Mouse (Mus musculus) C2C12 (cell line): ENCODE results near the gene Tex19.1. TPM values are rescaled to one million over a fixed set of nuclear protein-coding genes. Genes with fewer than 3 reads are reported as not detected.
A peak's percentile ranks its signal among the peaks of the same experiment; 100 is the strongest.

Experiments
- H3K27me3 ChIP-seq: one replicate; pipeline ENCODE4 v1.6.1; 2011; ENCODE audit not compliant: control insufficient read depth, insufficient read depth, insufficient read length
- H3K36me3 ChIP-seq: one replicate; pipeline ENCODE4 v1.6.1; 2011; ENCODE audit not compliant: control insufficient read depth, insufficient read depth
- H3K4me3 ChIP-seq: one replicate; pipeline ENCODE4 v1.5.1; 2011; ENCODE audit warnings: mild to moderate bottlenecking, control low read depth; ENCODE audit not compliant: poor library complexity, insufficient read depth, severe bottlenecking
- H3K79me2 ChIP-seq: one replicate; pipeline ENCODE4 v1.6.1; 2011; ENCODE audit not compliant: control insufficient read depth, insufficient read depth
- H3K79me3 ChIP-seq: one replicate; pipeline ENCODE4 v1.6.1; 2011; ENCODE audit warnings: low read depth, control low read depth
- H3ac ChIP-seq: one replicate; pipeline ENCODE3; 2011; ENCODE audit warnings: low read depth; ENCODE audit not compliant: control insufficient read depth, insufficient read length
- CEBPB ChIP-seq: IDR thresholded peaks from one replicate; pipeline ENCODE4 v1.6.1; 2011; ENCODE audit warnings: low read depth, mild to moderate bottlenecking, control low read depth, moderate library complexity
- CTCF ChIP-seq: IDR thresholded peaks from one replicate; pipeline ENCODE4 v1.5.1; 2011; ENCODE audit not compliant: control insufficient read depth, insufficient read depth, insufficient read length
- FOSL1 ChIP-seq: IDR thresholded peaks from one replicate; pipeline ENCODE4 v1.8.0; 2011; ENCODE audit warnings: mild to moderate bottlenecking, low read length; ENCODE audit not compliant: poor library complexity, insufficient read depth, severe bottlenecking
- MAX ChIP-seq: IDR thresholded peaks from one replicate; pipeline ENCODE4 v1.6.1; 2011; ENCODE audit warnings: mild to moderate bottlenecking, control low read depth
- MYOD1 ChIP-seq: IDR thresholded peaks from one replicate; pipeline ENCODE4 v1.6.1; 2011; ENCODE audit warnings: low read depth; ENCODE audit not compliant: control insufficient read depth, insufficient read length
- MYOG ChIP-seq: IDR thresholded peaks from one replicate; pipeline ENCODE4 v1.6.1; 2011; ENCODE audit not compliant: control insufficient read depth, insufficient read length; ENCODE audit errors: extremely low read depth
- USF1 ChIP-seq: IDR thresholded peaks from one replicate; pipeline ENCODE4 v1.6.1; 2011; ENCODE audit warnings: low read depth, mild to moderate bottlenecking, control low read depth, moderate library complexity
- polyA plus RNA-seq: library from polyadenylated mRNA; unstranded; fragments of >200 nt; fragmentation: generic; extraction: Trizol; gene quantifications from one replicate; pipeline ENCODE4 v1.2.1, GENCODE M21; 2012; ENCODE audit warnings: missing spikeins

Gene Tex19.1
- polyA plus RNA-seq, 1 experiment = 0.02 TPM

DNA sequence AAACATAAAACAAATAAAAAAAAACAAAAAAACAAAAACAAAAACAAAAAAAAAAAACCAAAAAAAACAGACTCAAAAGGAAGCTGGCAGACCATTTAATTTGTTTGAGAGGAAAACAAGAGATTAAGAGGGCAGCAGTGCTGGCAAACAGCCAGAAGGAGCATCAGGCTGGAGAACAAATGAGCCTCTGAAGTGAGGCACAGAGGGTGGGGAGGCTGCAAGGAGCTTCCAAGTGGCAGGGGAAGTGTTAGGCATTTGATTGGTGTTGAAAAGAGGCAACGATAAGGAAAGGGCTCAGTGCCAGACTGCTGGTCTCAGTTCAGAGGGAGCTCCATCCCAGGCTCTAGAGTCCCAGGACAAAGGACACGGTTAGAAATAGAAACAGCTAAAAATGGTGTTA is 36.0 kb upstream of the Tex19.1 start:
- H3ac ChIP-seq = no peak overlapping the region
- H3K27me3 ChIP-seq = no peaks in the 10 kb centered on the region
- TF ChIP-seq CEBPB (no peak), USF1 (no peak), MYOD1 (no peak), CTCF (no peak), MYOG (no peak), FOSL1 (no peak), MAX (no peak)
- H3K79me3 ChIP-seq = no peaks in the 10 kb centered on the region
- no peaks in the 10 kb centered on the region for H3K79me2 ChIP-seq
- H3K36me3 ChIP-seq = no peaks in the 10 kb centered on the region
- no peak overlapping the region for H3K4me3 ChIP-seq

DNA sequence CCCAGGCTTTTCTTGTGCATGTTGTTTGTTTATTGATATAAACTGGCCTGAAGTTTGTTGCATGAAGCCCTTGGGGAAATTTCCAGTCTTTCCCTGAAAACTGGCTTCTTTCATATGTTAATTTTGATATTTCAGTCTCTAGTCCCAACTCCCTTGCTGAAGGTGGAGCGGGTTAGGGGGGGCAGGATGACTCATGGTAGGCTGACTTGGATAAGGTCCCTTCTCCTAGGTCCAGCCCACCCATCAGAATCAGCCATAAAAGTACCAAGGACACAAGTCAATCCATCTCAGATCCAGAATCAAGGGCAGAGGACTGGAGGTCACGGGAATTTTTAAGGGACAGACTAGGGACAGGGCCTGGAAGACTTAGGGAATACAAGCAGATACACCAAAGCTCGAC is 34.9 kb upstream of the Tex19.1 start:
- H3K36me3 ChIP-seq = no peaks in the 10 kb centered on the region
- no peak overlapping the region for H3K4me3 ChIP-seq
- TF ChIP-seq MAX = no peak
- no peak for TF ChIP-seq CEBPB
- TF ChIP-seq USF1 = no peak
- no peak for TF ChIP-seq CTCF
- TF ChIP-seq MYOD1 = no peak
- no peak for TF ChIP-seq MYOG
- no peak overlapping the region for H3ac ChIP-seq
- H3K79me3 ChIP-seq = no peaks in the 10 kb centered on the region
- no peaks in the 10 kb centered on the region for H3K27me3 ChIP-seq
- H3K79me2 ChIP-seq = no peaks in the 10 kb centered on the region

GRCm38 (mm10) chr11:121111601-121112000 is 34.3 kb upstream of the Tex19.1 start:
- Histone ChIP-seq H3K27me3 (no peaks in the 10 kb centered on the region), H3K79me2 (no peaks in the 10 kb centered on the region), H3K36me3 (no peaks in the 10 kb centered on the region), H3K4me3 (no peak overlapping the region), H3ac (no peak overlapping the region), H3K79me3 (no peaks in the 10 kb centered on the region)
- TF ChIP-seq CEBPB (no peak), FOSL1 (no peak), MAX (no peak), USF1 (no peak), CTCF (no peak), MYOG (no peak), MYOD1 (no peak)

DNA sequence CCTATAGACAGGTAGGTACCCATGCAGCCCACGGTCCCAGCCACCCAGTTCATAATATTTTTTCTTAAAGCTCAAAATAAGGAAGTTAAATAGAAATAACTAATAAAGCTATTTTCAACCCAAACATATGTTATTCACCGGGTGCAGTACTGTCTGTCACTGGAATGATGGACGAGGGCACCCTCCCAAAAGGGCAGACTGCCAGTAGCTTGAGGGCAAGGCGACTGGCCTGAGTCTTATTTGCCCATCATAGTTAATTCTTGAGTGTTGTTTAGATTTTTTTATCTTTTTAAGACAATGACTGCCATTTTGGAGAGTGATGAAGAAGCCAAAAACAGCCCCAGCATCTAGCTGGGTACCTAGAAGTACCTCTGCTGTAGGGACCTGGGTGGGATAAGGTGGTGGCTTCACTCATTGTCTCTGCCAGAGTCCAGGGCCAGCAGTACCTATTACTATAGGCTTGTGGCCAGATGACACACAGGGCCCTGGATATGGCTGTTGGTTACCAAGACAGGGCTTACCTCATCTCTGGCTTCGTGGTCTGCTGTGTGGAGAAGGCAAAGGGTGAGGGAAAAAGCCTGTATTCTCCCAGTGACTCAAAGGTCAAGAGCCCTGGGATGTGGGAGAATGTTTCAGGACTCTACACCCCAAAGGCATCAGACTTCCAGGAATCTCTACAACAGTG is 33.7 kb upstream of the Tex19.1 start:
- Histone ChIP-seq H3K36me3 (no peaks in the 10 kb centered on the region), H3K4me3 (no peak overlapping the region), H3K79me2 (no peaks in the 10 kb centered on the region), H3ac (no peak overlapping the region), H3K79me3 (no peaks in the 10 kb centered on the region), H3K27me3 (no peaks in the 10 kb centered on the region)
- no peak for TF ChIP-seq MYOD1
- peak; percentile 7 for TF ChIP-seq CEBPB

DNA sequence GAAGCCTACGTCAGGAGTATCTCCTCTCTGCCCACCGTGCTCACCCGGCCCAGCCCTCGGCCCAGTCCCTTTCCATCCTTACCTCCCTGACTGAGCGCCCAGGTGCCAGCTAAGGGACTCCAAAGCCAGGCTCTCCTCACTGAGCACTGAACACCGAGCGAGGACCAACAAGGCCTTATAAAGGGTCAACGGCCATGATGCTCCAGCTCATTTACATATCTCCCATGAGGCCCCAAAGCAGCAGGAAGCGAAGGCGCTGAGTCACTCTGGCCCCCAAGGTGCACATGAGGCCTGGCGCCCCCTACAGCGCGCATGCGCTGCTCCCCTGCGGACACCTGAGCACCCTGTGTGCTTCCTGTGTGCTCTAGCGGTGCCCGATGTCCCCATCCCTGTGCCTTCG is 27.8 kb upstream of the Tex19.1 start:
- no peak for TF ChIP-seq MAX
- no peak for TF ChIP-seq MYOG
- TF ChIP-seq USF1 = no peak
- no peak for TF ChIP-seq MYOD1
- TF ChIP-seq FOSL1 = no peak
- no peak for TF ChIP-seq CEBPB
- no peak for TF ChIP-seq CTCF

GRCm38 (mm10) chr11:121118577-121118976 is 27.4 kb upstream of the Tex19.1 start, which contains the start of gene Tex19.2:
Gene Tex19.2 (minus strand): TSS chr11:121118677.
- Histone ChIP-seq H3K79me2 (no peaks in the 10 kb centered on the region), H3ac (no peak within 1 kb of the TSS), H3K79me3 (no peaks in the 10 kb centered on the region), H3K36me3 (no peaks in the 10 kb centered on the region), H3K27me3 (no peaks in the 10 kb centered on the region), H3K4me3 (no peak within 1 kb of the TSS)
- TF ChIP-seq FOSL1 = no peak
- no peak for TF ChIP-seq MYOD1
- no peak for TF ChIP-seq CTCF
- no peak for TF ChIP-seq MAX
- TF ChIP-seq CEBPB = no peak
- no peak for TF ChIP-seq USF1
- no peak for TF ChIP-seq MYOG

More for the DNA sequence above, 27.8 kb upstream of the Tex19.1 start:
- Histone ChIP-seq H3K36me3 (no peaks in the 10 kb centered on the region), H3K27me3 (no peaks in the 10 kb centered on the region), H3ac (no peak overlapping the region), H3K79me3 (no peaks in the 10 kb centered on the region), H3K4me3 (no peak overlapping the region), H3K79me2 (no peaks in the 10 kb centered on the region)
